Mouse (Mus musculus) brain, embryonic 14.5 days (tissue): ENCODE results near the gene Ascc2.

Experiments
- CTCF ChIP-seq: fragments of 200-500 bp; IDR thresholded peaks from 2 replicates; pipeline ENCODE4 v1.5.1; 2012; ENCODE audit warnings: inconsistent platforms, mild to moderate bottlenecking, moderate library complexity, borderline replicate concordance; ENCODE audit not compliant: insufficient read depth, insufficient read length; ENCODE audit errors: extremely low read depth
- POLR2A ChIP-seq: fragments of 200-500 bp; IDR thresholded peaks from 2 replicates; pipeline ENCODE4 v1.6.1; 2012; ENCODE audit warnings: mild to moderate bottlenecking, inconsistent platforms, borderline replicate concordance; ENCODE audit not compliant: poor library complexity, insufficient read depth, insufficient read length, severe bottlenecking; ENCODE audit errors: extremely low read depth

- TF ChIP-seq CTCF (no peak), POLR2A (no peak)
Measured at GRCm38 (mm10) chr11:4700726-4701125, 63.2 kb downstream of the Ascc2 start.
